Mouse (Mus musculus): ENCODE data around the gene Obscn. TPM values are rescaled to one million over a fixed set of nuclear protein-coding genes. Genes with fewer than 3 reads are reported as not detected.

Gene Obscn
- polyA plus RNA-seq, 1 experiment from 2014 or later, result not detected

- DNase-seq (ENCODE audit: low spot score), result no peak
- H3K4me1 ChIP-seq (replicated peaks), result 0 out of 2 replicates have a peak, but pooled peaks cover 3% of the 10 kb centered on the region
- no peaks in the 10 kb centered on the region for H3K27me3 ChIP-seq (ENCODE audit: insufficient read depth, poor library complexity, severe bottlenecking)
- no peak overlapping the region for H3K4me3 ChIP-seq
- H3K36me3 ChIP-seq, result no peaks in the 10 kb centered on the region
- no peak overlapping the region for H3K27ac ChIP-seq
- peaks cover 6% of the 10 kb centered on the region; the same call in 1 of the 2 replicates for H3K9me3 ChIP-seq
- 93% methylated on average over 11 of the region's 11 CpGs for WGBS
Measured at GRCm38 (mm10) chr11:59078311-59078710, 57.9 kb downstream of the Obscn start.

GRCm38 (mm10) chr11:59070321-59070720 lies 65.9 kb downstream of the Obscn start:
- Histone ChIP-seq H3K27me3 (ENCODE audit: insufficient read depth, poor library complexity, severe bottlenecking) (no peaks in the 10 kb centered on the region), H3K4me3 (no peak overlapping the region), H3K36me3 (no peaks in the 10 kb centered on the region), H3K9me3 (peaks cover 7% of the 10 kb centered on the region; the same call in 1 of the 2 replicates), H3K4me1 (replicated peaks) (peaks cover 17% of the 10 kb centered on the region), H3K27ac (no peak overlapping the region)
- no peak for DNase-seq (ENCODE audit: low spot score)
- 85% methylated on average over 2 of the region's 2 CpGs for WGBS

- peaks cover 7% of the 10 kb centered on the region; the same call in 1 of the 2 replicates for H3K9me3 ChIP-seq
- H3K27me3 ChIP-seq (ENCODE audit: insufficient read depth, poor library complexity, severe bottlenecking), result no peaks in the 10 kb centered on the region
- DNase-seq (ENCODE audit: low spot score), result no peak
- H3K27ac ChIP-seq, result peak overlapping the region; percentile 56; the same call in 1 of the 2 replicates
- no peaks in the 10 kb centered on the region for H3K36me3 ChIP-seq
- H3K4me1 ChIP-seq (replicated peaks), result peaks cover 17% of the 10 kb centered on the region
- no peak overlapping the region for H3K4me3 ChIP-seq
- 82% methylated on average over 8 of the region's 8 CpGs for WGBS
Measured at GRCm38 (mm10) chr11:59068922-59069321, 67.3 kb downstream of the Obscn start.

- 27% methylated on average over 1 of the region's 1 CpGs for WGBS
- Histone ChIP-seq H3K27ac (peak overlapping the region; percentile 56; the same call in 1 of the 2 replicates), H3K27me3 (ENCODE audit: insufficient read depth, poor library complexity, severe bottlenecking) (no peaks in the 10 kb centered on the region), H3K4me1 (replicated peaks) (peaks cover 17% of the 10 kb centered on the region), H3K4me3 (no peak overlapping the region), H3K9me3 (peaks cover 3% of the 10 kb centered on the region; the same call in 1 of the 2 replicates), H3K36me3 (no peaks in the 10 kb centered on the region)
- DNase-seq (ENCODE audit: low spot score), result no peak
Measured at GRCm38 (mm10) chr11:59068433-59068832, 67.8 kb downstream of the Obscn start.

GRCm38 (mm10) chr11:59067921-59068320 lies 68.3 kb downstream of the Obscn start:
- DNase-seq (ENCODE audit: low spot score), result no peak
- Histone ChIP-seq H3K36me3 (no peaks in the 10 kb centered on the region), H3K27me3 (ENCODE audit: insufficient read depth, poor library complexity, severe bottlenecking) (no peaks in the 10 kb centered on the region), H3K9me3 (no peaks in the 10 kb centered on the region), H3K27ac (0 out of 2 replicates have a peak overlapping the region, but pooled peaks have one; percentile 16), H3K4me3 (no peak overlapping the region), H3K4me1 (replicated peaks) (peaks cover 17% of the 10 kb centered on the region)
- WGBS, result 80% methylated on average over 9 of the region's 9 CpGs

- Histone ChIP-seq H3K36me3 (no peaks in the 10 kb centered on the region), H3K4me3 (no peak overlapping the region), H3K27me3 (ENCODE audit: insufficient read depth, poor library complexity, severe bottlenecking) (no peaks in the 10 kb centered on the region), H3K4me1 (replicated peaks) (no peaks in the 10 kb centered on the region), H3K9me3 (no peaks in the 10 kb centered on the region), H3K27ac (no peak overlapping the region)
- DNase-seq (ENCODE audit: low spot score), result no peak
- 77% methylated on average over 3 of the region's 3 CpGs for WGBS
Measured at GRCm38 (mm10) chr11:59058025-59058424, 78.2 kb downstream of the Obscn start.

- whole genome bisulfite sequencing, result 85% methylated on average over 9 of the region's 9 CpGs
- DNase-seq (ENCODE audit: low spot score), result no peak
- Histone ChIP-seq H3K27me3 (ENCODE audit: insufficient read depth, poor library complexity, severe bottlenecking) (no peaks in the 10 kb centered on the region), H3K4me1 (replicated peaks) (no peaks in the 10 kb centered on the region), H3K27ac (no peak overlapping the region), H3K9me3 (no peaks in the 10 kb centered on the region), H3K4me3 (no peak overlapping the region), H3K36me3 (no peaks in the 10 kb centered on the region)
Measured at GRCm38 (mm10) chr11:59051031-59051430, 85.2 kb downstream of the Obscn start.

GRCm38 (mm10) chr11:59044703-59045330 lies 91.4 kb downstream of the Obscn start:
- DNase-seq (ENCODE audit: low spot score), result no peak
- 93% methylated on average over 15 of the region's 15 CpGs for WGBS
- no peaks in the 10 kb centered on the region for H3K27me3 ChIP-seq (ENCODE audit: insufficient read depth, poor library complexity, severe bottlenecking)

GRCm38 (mm10) chr11:59029003-59029402 lies 107.2 kb downstream of the Obscn start:
- no peak for DNase-seq (ENCODE audit: low spot score)
- Histone ChIP-seq H3K27ac (no peak overlapping the region), H3K27me3 (ENCODE audit: insufficient read depth, poor library complexity, severe bottlenecking) (no peaks in the 10 kb centered on the region), H3K4me1 (replicated peaks) (no peaks in the 10 kb centered on the region), H3K4me3 (no peak overlapping the region), H3K9me3 (no peaks in the 10 kb centered on the region), H3K36me3 (no peaks in the 10 kb centered on the region)
- 92% methylated on average over 13 of the region's 13 CpGs for WGBS

More at GRCm38 (mm10) chr11:59044703-59045330, 91.4 kb downstream of the Obscn start:
- H3K27ac ChIP-seq, result no peak overlapping the region
- H3K4me1 ChIP-seq (replicated peaks), result no peaks in the 10 kb centered on the region
- no peaks in the 10 kb centered on the region for H3K36me3 ChIP-seq
- no peaks in the 10 kb centered on the region for H3K9me3 ChIP-seq
- H3K4me3 ChIP-seq, result no peak overlapping the region

- no peaks in the 10 kb centered on the region for H3K4me1 ChIP-seq (replicated peaks)
- no peak overlapping the region for H3K27ac ChIP-seq
- H3K9me3 ChIP-seq, result no peaks in the 10 kb centered on the region
- no peak for DNase-seq (ENCODE audit: low spot score)
- no peaks in the 10 kb centered on the region for H3K36me3 ChIP-seq
- no peak overlapping the region for H3K4me3 ChIP-seq
- WGBS, result 81% methylated on average over 6 of the region's 6 CpGs
- H3K27me3 ChIP-seq (ENCODE audit: insufficient read depth, poor library complexity, severe bottlenecking), result no peaks in the 10 kb centered on the region
Measured at GRCm38 (mm10) chr11:59026411-59026810, 109.8 kb downstream of the Obscn start.

- no peaks in the 10 kb centered on the region for H3K36me3 ChIP-seq
- WGBS, result 35% methylated on average over 9 of the region's 9 CpGs
- no peak overlapping the region for H3K4me3 ChIP-seq
- H3K9me3 ChIP-seq, result no peaks in the 10 kb centered on the region
- DNase-seq (ENCODE audit: low spot score), result peak; percentile 37
- no peaks in the 10 kb centered on the region for H3K4me1 ChIP-seq (replicated peaks)
- H3K27me3 ChIP-seq (ENCODE audit: insufficient read depth, poor library complexity, severe bottlenecking), result no peaks in the 10 kb centered on the region
- H3K27ac ChIP-seq, result no peak overlapping the region
Measured at GRCm38 (mm10) chr11:59015052-59015451, 121.2 kb downstream of the Obscn start.

- DNase-seq (ENCODE audit: low spot score), result no peak
- H3K27me3 ChIP-seq (ENCODE audit: insufficient read depth, poor library complexity, severe bottlenecking), result peaks cover 11% of the 10 kb centered on the region; the same call in 1 of the 2 replicates
- no peaks in the 10 kb centered on the region for H3K36me3 ChIP-seq
- H3K4me3 ChIP-seq, result no peak overlapping the region
- H3K9me3 ChIP-seq, result no peaks in the 10 kb centered on the region
- 77% methylated on average over 7 of the region's 7 CpGs for WGBS
- H3K4me1 ChIP-seq (replicated peaks), result 0 out of 2 replicates have a peak, but pooled peaks cover 5% of the 10 kb centered on the region
- H3K27ac ChIP-seq, result no peak overlapping the region
Measured at GRCm38 (mm10) chr11:59002327-59003079, 133.7 kb downstream of the Obscn start.

GRCm38 (mm10) chr11:59000635-59001034 lies 135.6 kb downstream of the Obscn start:
- Histone ChIP-seq H3K36me3 (no peaks in the 10 kb centered on the region), H3K27me3 (ENCODE audit: insufficient read depth, poor library complexity, severe bottlenecking) (peaks cover 17% of the 10 kb centered on the region), H3K27ac (no peak overlapping the region), H3K9me3 (no peaks in the 10 kb centered on the region), H3K4me1 (replicated peaks) (peaks cover 8% of the 10 kb centered on the region; the same call in 1 of the 2 replicates), H3K4me3 (no peak overlapping the region)
- DNase-seq (ENCODE audit: low spot score), result no peak
- 94% methylated on average over 21 of the region's 21 CpGs for WGBS
